Mouse (Mus musculus) stomach, postnatal 0 days (tissue): ENCODE measurements at regions not wholly inside any gene's neighbourhood (a gene's known extent, or its start where the extent isn't known, plus 50 kb on each side); places are given as distances from the start of the nearest gene placed in this dataset.

Experiments
- ATAC-seq: fragments of 200-750 bp; cut with Nextera tagmentation; 2 replicates; pipeline ENCODE4 v1.8.0; 2017; ENCODE audit not compliant: low FRiP score, low TSS enrichment
- DNase-seq: peaks from one replicate; pipeline ENCODE4 v3.0.0-alpha.2; 2016; ENCODE audit warnings: low spot score
- H3K27ac ChIP-seq: fragments of 300-500 bp; sonication (generic); replicated peaks from 2 replicates; pipeline ENCODE4 v1.5.1; 2014; ENCODE audit warnings: mild to moderate bottlenecking, control low read depth
- H3K27me3 ChIP-seq: fragments of 300-500 bp; sonication (generic); 2 replicates; pipeline ENCODE4 v1.6.1; 2014; ENCODE audit warnings: low read length; ENCODE audit not compliant: control insufficient read depth, insufficient read depth
- H3K36me3 ChIP-seq: fragments of 300-500 bp; sonication (generic); 2 replicates; pipeline ENCODE4 v1.6.1; 2014; ENCODE audit warnings: low read length, mixed read lengths; ENCODE audit not compliant: control insufficient read depth, insufficient read depth
- H3K4me1 ChIP-seq: fragments of 300-500 bp; sonication (generic); replicated peaks from 2 replicates; pipeline ENCODE4 v1.6.1; 2014; ENCODE audit warnings: antibody characterized with exemption; ENCODE audit not compliant: control insufficient read depth, insufficient read depth
- H3K4me2 ChIP-seq: fragments of 300-500 bp; sonication (generic); replicated peaks from 2 replicates; pipeline ENCODE4 v1.6.1; 2014; ENCODE audit warnings: low read depth, mild to moderate bottlenecking, control low read depth, moderate library complexity
- H3K4me3 ChIP-seq: fragments of 300-500 bp; sonication (generic); 2 replicates; pipeline ENCODE4 v1.5.1; 2014; ENCODE audit warnings: low read depth, low read length, control low read depth
- H3K9ac ChIP-seq: fragments of 300-500 bp; sonication (generic); 2 replicates; pipeline ENCODE4 v1.6.1; 2014; ENCODE audit warnings: mild to moderate bottlenecking, low read length, control low read depth, mixed read lengths
- H3K9me3 ChIP-seq: fragments of 300-500 bp; sonication (generic); 2 replicates; pipeline ENCODE4 v1.6.1; 2016; ENCODE audit warnings: low read length; ENCODE audit not compliant: control insufficient read depth
- CTCF ChIP-seq: IDR thresholded peaks from 2 replicates; pipeline ENCODE4 v1.5.1; 2016; ENCODE audit warnings: antibody characterized with exemption, low read depth, mild to moderate bottlenecking, moderate library complexity
- EP300 ChIP-seq: optimal IDR thresholded peaks from 2 replicates; pipeline ENCODE3; 2016; ENCODE audit warnings: antibody characterized with exemption
- WGBS: fragments of 180-500 bp; shearing (Covaris S2); extraction: QIAGEN DNeasy Blood & Tissue Kit; methylation state at CpG from one replicate; pipeline ENCODE4 v1.1.7; 2014; 5-methylcytosine and 5-hydroxymethylcytosine counted together

DNA sequence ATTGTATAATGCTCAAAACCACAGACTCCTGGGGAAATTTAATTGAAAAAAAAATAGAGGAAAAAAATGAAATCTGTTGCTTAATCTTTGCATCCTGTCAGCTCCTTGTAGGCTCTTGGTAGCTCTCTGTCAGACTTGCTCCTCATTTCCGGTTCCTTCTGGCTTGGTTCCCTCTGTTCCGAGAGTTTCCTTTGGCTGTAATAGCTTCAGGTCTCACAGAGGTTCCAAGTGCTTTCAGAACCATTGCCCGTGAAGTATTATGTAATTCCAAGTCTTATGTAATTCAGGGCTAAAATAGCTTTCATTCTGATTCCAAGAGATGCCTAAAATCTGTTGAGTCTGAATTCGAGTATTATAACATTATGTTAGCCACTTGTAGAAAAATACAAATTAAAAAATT, 117.3 kb downstream of the Spry2 start:
- H3K27ac ChIP-seq, result no peak overlapping the region
- DNase-seq (no peak), ATAC-seq (no peak)
- TF ChIP-seq EP300 (no peak), CTCF (no peak)
- H3K9me3 ChIP-seq, result no peaks in the 10 kb centered on the region
- no peak overlapping the region for H3K9ac ChIP-seq
- H3K36me3 ChIP-seq, result no peaks in the 10 kb centered on the region
- H3K27me3 ChIP-seq, result no peaks in the 10 kb centered on the region
- H3K4me3 ChIP-seq, result no peak overlapping the region
- H3K4me1 ChIP-seq, result no peaks in the 10 kb centered on the region
- WGBS, result 37% methylated on average over 4 of the region's 4 CpGs
- no peak overlapping the region for H3K4me2 ChIP-seq

DNA sequence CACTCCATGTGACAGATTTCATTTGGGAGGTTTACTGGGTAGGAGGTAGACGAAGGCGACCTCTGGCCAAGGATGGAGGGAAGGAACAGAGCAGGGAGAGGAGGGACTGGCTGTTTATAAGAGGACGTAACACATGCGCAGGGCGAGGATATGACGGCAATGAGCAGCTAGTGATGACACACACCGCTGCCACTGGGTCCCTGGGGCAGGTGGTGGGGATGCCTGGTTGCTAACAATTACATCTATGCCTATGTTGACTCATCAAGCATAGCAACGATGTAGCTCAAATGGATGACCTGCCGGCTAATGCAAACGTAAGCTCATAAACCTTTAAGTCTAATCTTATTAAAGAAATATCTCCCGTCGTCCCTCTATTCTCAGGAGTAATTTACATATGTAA, 122.9 kb downstream of the Spry2 start:
- no peak overlapping the region for H3K4me3 ChIP-seq
- TF ChIP-seq EP300 (no peak), CTCF (no peak)
- WGBS, result 90% methylated on average over 12 of the region's 12 CpGs

DNA sequence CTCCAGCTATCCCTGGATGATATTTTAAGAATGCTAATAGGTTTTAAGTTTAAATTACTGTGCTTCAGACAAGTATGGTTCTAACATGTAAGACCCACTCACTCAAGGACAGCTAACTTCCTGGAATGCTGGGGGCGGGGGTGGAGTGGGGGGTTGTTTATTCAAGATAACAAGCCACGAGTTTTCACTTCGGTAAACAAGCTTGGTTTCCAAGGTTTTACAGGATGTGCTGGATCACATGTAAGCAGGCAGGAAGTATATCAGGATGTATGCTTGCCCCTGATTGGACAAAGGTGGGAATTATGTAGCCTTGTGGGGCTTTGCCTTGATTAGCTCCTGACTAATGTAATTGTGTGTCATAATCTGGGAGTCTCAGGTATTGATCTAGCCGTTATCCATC, 129.5 kb downstream of the Spry2 start:
- no peak for DNase-seq
- H3K4me2 ChIP-seq, result no peak overlapping the region
- H3K27me3 ChIP-seq, result no peaks in the 10 kb centered on the region
- no peak overlapping the region for H3K9ac ChIP-seq
- no peak for TF ChIP-seq CTCF
- TF ChIP-seq EP300, result no peak
- ATAC-seq, result no peak
- no peak overlapping the region for H3K27ac ChIP-seq
- WGBS, result 26% methylated on average over 4 of the region's 4 CpGs
- H3K4me1 ChIP-seq, result no peaks in the 10 kb centered on the region
- H3K9me3 ChIP-seq, result no peaks in the 10 kb centered on the region
- no peaks in the 10 kb centered on the region for H3K36me3 ChIP-seq
- H3K4me3 ChIP-seq, result no peak overlapping the region

More for the DNA sequence above, 122.9 kb downstream of the Spry2 start:
- Histone ChIP-seq H3K36me3 (no peaks in the 10 kb centered on the region), H3K9me3 (no peaks in the 10 kb centered on the region), H3K27me3 (no peaks in the 10 kb centered on the region), H3K27ac (no peak overlapping the region), H3K9ac (no peak overlapping the region), H3K4me2 (no peak overlapping the region), H3K4me1 (no peaks in the 10 kb centered on the region)
- DNase-seq (no peak), ATAC-seq (no peak)

DNA sequence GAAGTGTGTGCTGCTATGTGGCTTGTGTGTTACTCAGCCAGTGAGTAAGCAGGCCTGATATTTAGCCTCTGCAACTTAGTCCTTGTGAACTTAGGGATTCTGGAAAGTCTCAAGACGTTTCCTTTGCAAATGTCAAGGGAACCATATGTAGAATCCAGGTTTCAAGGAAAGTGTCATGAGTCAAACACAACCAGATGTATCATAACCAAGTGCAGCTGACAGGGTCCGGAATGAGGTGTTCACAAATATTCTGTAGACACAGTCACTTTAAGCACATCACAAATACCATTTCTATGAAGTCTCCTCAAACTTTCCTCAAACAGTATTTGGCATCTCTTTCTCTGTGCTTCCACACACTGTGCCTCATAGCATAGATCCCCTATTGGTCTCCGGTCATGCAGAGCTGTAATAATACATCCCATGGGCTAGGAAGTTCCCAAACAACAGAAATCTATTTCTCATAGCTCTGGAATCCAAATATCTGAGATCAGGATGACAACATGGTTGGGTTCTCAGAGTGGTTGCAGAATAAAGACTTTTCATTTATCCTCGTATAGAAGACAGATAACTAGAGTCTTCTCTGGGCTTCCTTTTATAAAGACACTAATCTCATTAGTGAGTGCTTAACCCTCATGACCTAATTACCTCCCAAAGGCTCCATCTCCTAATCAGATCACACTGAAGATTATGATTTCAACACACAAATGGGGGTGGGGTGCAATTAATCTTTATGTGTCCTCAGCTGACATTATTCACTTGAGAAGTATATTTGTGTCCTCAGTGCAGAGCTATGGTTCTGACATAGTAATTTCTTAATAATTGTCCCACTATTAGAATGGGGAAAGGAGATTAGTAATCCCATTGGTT, 143.9 kb downstream of the Spry2 start:
- H3K27ac ChIP-seq, result no peak overlapping the region

DNA sequence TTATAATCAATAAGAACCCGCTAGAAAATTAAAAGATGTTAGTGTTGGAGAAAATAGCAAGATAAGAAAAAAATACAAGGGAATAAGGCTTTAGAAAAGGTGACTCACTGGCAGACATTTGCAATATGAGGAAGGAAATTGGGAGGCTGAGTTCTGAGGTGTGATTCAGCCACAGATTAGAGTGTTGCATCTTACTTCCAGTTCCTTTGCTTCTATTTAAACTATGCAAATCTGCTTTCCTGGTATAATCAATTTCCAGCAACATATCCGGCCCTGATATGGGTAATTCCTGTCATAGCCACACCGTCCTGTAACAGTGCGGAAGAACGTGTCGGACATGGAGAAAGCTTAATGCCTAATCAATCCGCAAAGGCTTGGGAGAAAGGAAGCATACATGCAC, 144.9 kb downstream of the Spry2 start:
- Histone ChIP-seq H3K9ac (no peak overlapping the region), H3K4me1 (no peaks in the 10 kb centered on the region), H3K9me3 (no peaks in the 10 kb centered on the region), H3K4me2 (no peak overlapping the region), H3K27ac (no peak overlapping the region), H3K4me3 (no peak overlapping the region), H3K36me3 (no peaks in the 10 kb centered on the region), H3K27me3 (no peaks in the 10 kb centered on the region)
- 81% methylated on average over 7 of the region's 7 CpGs for WGBS
- ATAC-seq, result no peak
- no peak for DNase-seq
- no peak for TF ChIP-seq CTCF
- TF ChIP-seq EP300, result no peak

More for the DNA sequence above, 143.9 kb downstream of the Spry2 start:
- DNase-seq, result no peak
- Histone ChIP-seq H3K4me1 (no peaks in the 10 kb centered on the region), H3K4me2 (no peak overlapping the region), H3K36me3 (no peaks in the 10 kb centered on the region), H3K4me3 (no peak overlapping the region), H3K27me3 (no peaks in the 10 kb centered on the region), H3K9me3 (no peaks in the 10 kb centered on the region), H3K9ac (no peak overlapping the region)
- TF ChIP-seq CTCF (no peak), EP300 (no peak)
- WGBS, result 63% methylated on average over 4 of the region's 4 CpGs
- no peak for ATAC-seq

DNA sequence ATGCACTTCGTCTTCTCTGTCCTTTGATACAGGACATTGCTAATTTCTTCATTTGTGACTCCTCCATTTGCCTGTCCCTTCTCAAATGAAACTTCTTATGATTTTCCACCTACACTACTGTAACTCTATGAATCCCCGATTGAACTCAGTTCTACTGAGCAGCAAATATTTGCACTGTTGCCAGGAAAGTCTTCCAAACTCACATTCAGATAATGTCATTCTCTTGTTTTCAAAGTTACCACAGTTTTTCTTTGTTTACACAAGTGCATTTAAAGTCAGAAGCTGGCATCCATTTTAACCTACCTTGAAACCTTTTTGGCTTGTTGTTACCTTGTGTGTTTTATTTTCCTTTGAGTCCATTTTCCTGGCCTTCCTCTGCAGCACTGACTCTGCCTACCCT, 152.0 kb downstream of the Spry2 start:
- H3K27me3 ChIP-seq, result no peaks in the 10 kb centered on the region
- WGBS, result 36% methylated on average over 2 of the region's 2 CpGs
- ATAC-seq, result no peak
- no peak for DNase-seq
- no peaks in the 10 kb centered on the region for H3K9me3 ChIP-seq
- no peak overlapping the region for H3K4me2 ChIP-seq
- no peak overlapping the region for H3K27ac ChIP-seq
- no peak overlapping the region for H3K9ac ChIP-seq
- H3K4me1 ChIP-seq, result no peaks in the 10 kb centered on the region
- TF ChIP-seq CTCF (no peak), EP300 (no peak)
- no peak overlapping the region for H3K4me3 ChIP-seq
- H3K36me3 ChIP-seq, result no peaks in the 10 kb centered on the region
